12 mouse cellular contexts compared by ENCODE assay signal in the genomic region with DNA sequence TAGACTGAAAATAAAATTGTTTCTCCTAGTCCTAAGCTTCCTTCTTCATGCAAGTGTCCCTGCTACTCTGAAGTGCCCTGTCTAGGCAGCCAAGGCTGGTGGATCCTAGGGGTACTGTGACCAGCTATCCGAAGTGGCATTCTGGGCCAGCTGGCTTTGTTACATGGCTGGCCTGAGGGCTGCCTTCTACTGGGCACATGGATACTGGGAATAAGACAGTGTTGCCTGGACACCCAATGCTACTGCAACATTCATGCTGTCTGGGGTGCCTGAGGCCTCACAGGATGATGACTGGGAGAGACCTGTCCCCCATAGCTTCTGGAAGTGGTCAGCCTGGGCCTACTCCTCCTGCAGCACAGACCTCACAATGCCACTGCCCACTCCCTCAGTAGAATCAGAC. TPM values are rescaled to one million over a fixed set of nuclear protein-coding genes. Genes with fewer than 3 reads are reported as not detected.
"Had no signal": no experiment of that assay in that cellular context is flagged by ENCODE, and none has a peak within 500 bp of the region (broad histone marks: within the 10 kb centered on the region; RNA-seq: fewer than 3 reads in every experiment).

No protein-coding gene starts in this region.

- H3K27ac ChIP-seq: kidney, postnatal 0 days; limb, embryonic 13.5 days; liver, embryonic 14.5 days; neural tube, embryonic 15.5 days had no signal

- H3K4me2 ChIP-seq: limb, embryonic 13.5 days; neural tube, embryonic 15.5 days had no signal

- H3K9me3 ChIP-seq: limb, embryonic 13.5 days; neural tube, embryonic 15.5 days had no signal

- H3K27me3 ChIP-seq: limb, embryonic 13.5 days; neural tube, embryonic 15.5 days had no signal

- H3K9ac ChIP-seq: limb, embryonic 13.5 days; liver, embryonic 14.5 days; neural tube, embryonic 15.5 days had no signal

- H3K4me3 ChIP-seq: limb, embryonic 13.5 days; myocyte; neural tube, embryonic 15.5 days had no signal

- DNase-seq: kidney, adult 9 months; kidney, postnatal 36 days; left cerebral cortex, postnatal 4 days; lung, adult 18-20 months; midbrain, embryonic 14.5 days; right cerebral cortex, postnatal 25 days had no signal

RNA-seq across cellular contexts. Expression of a gene that starts 4.4 kb away (rescaled TPM):
- total RNA-seq: liver, adult 2 months had no signal
- polyA plus RNA-seq: liver, adult 2 months had no signal
